Mouse (Mus musculus) cerebellum, postnatal 10 days (tissue): ENCODE data around the gene Slc17a6.

ENCODE experiments used
- DNase-seq, 2 experiments: peaks; one replicate each; pipeline ENCODE4 v3.0.0; 2021; ENCODE audit warnings: mixed read lengths in 2 of 2

The Slc17a6 gene

GRCm38 (mm10) chr7:51621694-51622145 is at the start of gene Slc17a6:
TSS of gene Slc17a6 (plus strand) at chr7:51622006.
- DNase-seq, result peak; percentile 94 to 96

- DNase-seq, result no peak
Measured at GRCm38 (mm10) chr7:51600021-51600420, 21.8 kb upstream of the Slc17a6 start.

- DNase-seq, result peak; percentile 22 to 23
Measured at GRCm38 (mm10) chr7:51603741-51604140, 18.1 kb upstream of the Slc17a6 start.

- peak; percentile 20 to 73 for DNase-seq
Measured at GRCm38 (mm10) chr7:51614404-51614803, 7.4 kb upstream of the Slc17a6 start.

- peak; percentile 32 to 80 for DNase-seq
Measured at GRCm38 (mm10) chr7:51617941-51618340, 3.9 kb upstream of the Slc17a6 start.

GRCm38 (mm10) chr7:51618412-51618811 is 3.4 kb upstream of the Slc17a6 start:
- DNase-seq, result no peak

- DNase-seq, result peak in 1 of 2 experiments; percentile 10
Measured at GRCm38 (mm10) chr7:51619977-51620376, 1.8 kb upstream of the Slc17a6 start.

GRCm38 (mm10) chr7:51622196-51622595 is 390 bp downstream of the Slc17a6 start:
- DNase-seq, result peak; percentile 76 to 81

- peak in 1 of 2 experiments; percentile 27 for DNase-seq
Measured at GRCm38 (mm10) chr7:51622666-51623065, 860 bp downstream of the Slc17a6 start.

GRCm38 (mm10) chr7:51624336-51624897 is 2.6 kb downstream of the Slc17a6 start:
- DNase-seq, result peak; percentile 51 to 58

- peak; percentile 66 to 67 for DNase-seq
Measured at GRCm38 (mm10) chr7:51625161-51625560, 3.4 kb downstream of the Slc17a6 start.

GRCm38 (mm10) chr7:51625591-51626255 is 3.9 kb downstream of the Slc17a6 start:
- DNase-seq, result no peak

- DNase-seq, result no peak
Measured at GRCm38 (mm10) chr7:51626451-51627000, 4.7 kb downstream of the Slc17a6 start.

GRCm38 (mm10) chr7:51627001-51627631 is 5.3 kb downstream of the Slc17a6 start:
- DNase-seq, result peak; percentile 77 to 84

- peak in 1 of 2 experiments; percentile 30 for DNase-seq
Measured at GRCm38 (mm10) chr7:51627666-51628065, 5.9 kb downstream of the Slc17a6 start.

GRCm38 (mm10) chr7:51628349-51628748 is 6.5 kb downstream of the Slc17a6 start:
- DNase-seq, result peak; percentile 62 to 74

- DNase-seq, result no peak
Measured at GRCm38 (mm10) chr7:51629206-51629605, 7.4 kb downstream of the Slc17a6 start.

- no peak for DNase-seq
Measured at GRCm38 (mm10) chr7:51631171-51631570, 9.4 kb downstream of the Slc17a6 start.

GRCm38 (mm10) chr7:51632543-51633229 is 10.9 kb downstream of the Slc17a6 start:
- peak in 1 of 2 experiments; percentile 51 for DNase-seq

- peak in 1 of 2 experiments; percentile 45 for DNase-seq
Measured at GRCm38 (mm10) chr7:51633230-51633844, 11.5 kb downstream of the Slc17a6 start.

- DNase-seq, result no peak
Measured at GRCm38 (mm10) chr7:51657152-51657551, 35.3 kb downstream of the Slc17a6 start.

- DNase-seq, result peak; percentile 34 to 37
Measured at GRCm38 (mm10) chr7:51662441-51662840, 40.6 kb downstream of the Slc17a6 start.
